Mouse (Mus musculus): Measurements from ENCODE around the gene Fam166b. TPM values are rescaled to one million over a fixed set of nuclear protein-coding genes. Genes with fewer than 3 reads are reported as not detected.

Gene Fam166b
- polyA plus RNA-seq, 1 experiment = 0.10 TPM

- peaks cover 2% of the 10 kb centered on the region; the same call in 1 of the 2 replicates for H3K4me1 ChIP-seq (ENCODE audit: control insufficient read depth)
- H3K4me3 ChIP-seq (replicated peaks) = no peak overlapping the region
- TF ChIP-seq GATA1 (IDR thresholded peaks at IDR 0.05; ENCODE audit: low read length) (no peak), TAL1 (IDR thresholded peaks at IDR 0.05; ENCODE audit: low read length) (no peak)
Observed at GRCm38 (mm10) chr4:43379601-43380000, 49.3 kb downstream of the Fam166b start.

More at GRCm38 (mm10) chr4:43379601-43380000, 49.3 kb downstream of the Fam166b start:
- Histone ChIP-seq H3K27me3 (ENCODE audit: control insufficient read depth) (peaks cover 15% of the 10 kb centered on the region), H3K36me3 (ENCODE audit: control insufficient read depth) (no peaks in the 10 kb centered on the region), H3K9me3 (ENCODE audit: control insufficient read depth, low read length) (no peaks in the 10 kb centered on the region)

Other genes starting within 250 kb of the Fam166b start
- not detected in 2 replicates for gene Atp8b5, start 162.0 kb downstream of the Fam166b start, polyA plus RNA-seq (2012)
- gene Rusc2, start 47.2 kb downstream of the Fam166b start, polyA plus RNA-seq (2012) = 0.03 TPM in 1 of 2 replicates, not detected in the other
- gene Tesk1, start 12.8 kb upstream of the Fam166b start, polyA plus RNA-seq (2012) = 1.6 and 1.9 TPM in 2 replicates
- 0.09 TPM in 1 of 2 replicates, not detected in the other for gene Cd72, start 25.5 kb upstream of the Fam166b start, polyA plus RNA-seq (2012)
- not detected in 2 replicates for gene Sit1, start 54.6 kb upstream of the Fam166b start, polyA plus RNA-seq (2012)
- gene Ccdc107, start 63.8 kb upstream of the Fam166b start, polyA plus RNA-seq (2012) = 10.5 and 12.4 TPM in 2 replicates
- gene Arhgef39, start 70.6 kb upstream of the Fam166b start, polyA plus RNA-seq (2012) = 9.4 and 10.5 TPM in 2 replicates
- gene Car9, start 77.8 kb upstream of the Fam166b start, polyA plus RNA-seq (2012) = not detected in 2 replicates
- gene Tpm2, start 94.6 kb upstream of the Fam166b start, polyA plus RNA-seq (2012) = 0.13 TPM in 1 of 2 replicates, not detected in the other
- gene Creb3, start 133.2 kb upstream of the Fam166b start, polyA plus RNA-seq (2012) = 0.10 and 0.20 TPM in 2 replicates
- 17.6 and 19.2 TPM in 2 replicates for gene Tln1, start 133.6 kb upstream of the Fam166b start, polyA plus RNA-seq (2012)
- 3.5 and 7.2 TPM in 2 replicates for gene Rgp1, start 149.6 kb upstream of the Fam166b start, polyA plus RNA-seq (2012)
- gene Gba2, start 149.7 kb upstream of the Fam166b start, polyA plus RNA-seq (2012) = 0.70 and 1.1 TPM in 2 replicates
- not detected in 2 replicates for gene Msmp, start 155.4 kb upstream of the Fam166b start, polyA plus RNA-seq (2012)
- 0.15 TPM in 1 of 2 replicates, not detected in the other for gene Npr2, start 202.8 kb upstream of the Fam166b start, polyA plus RNA-seq (2012)
- gene Spag8, start 224.5 kb upstream of the Fam166b start, polyA plus RNA-seq (2012) = not detected in 2 replicates
- 3.9 and 4.6 TPM in 2 replicates for gene Hint2, start 227.3 kb upstream of the Fam166b start, polyA plus RNA-seq (2012)
- gene Tmem8b, start 239.8 kb upstream of the Fam166b start, polyA plus RNA-seq (2012) = 0.03 and 0.11 TPM in 2 replicates
- 0.03 and 0.04 TPM in 2 replicates for gene Fam221b, start 240.0 kb upstream of the Fam166b start, polyA plus RNA-seq (2012)

Measured in erythroblast, embryonic 14.5 days (primary cell).